Mouse (Mus musculus) bone marrow, adult 2 months (tissue): ENCODE results near the gene Sdsl.

Source experiments
- CTCF ChIP-seq: fragments of 200-500 bp; IDR thresholded peaks from 2 replicates; pipeline ENCODE4 v1.5.1; 2011; ENCODE audit warnings: low read length, control low read depth; ENCODE audit not compliant: control insufficient read depth, insufficient read depth
- POLR2A ChIP-seq: fragments of 200-500 bp; IDR thresholded peaks from 2 replicates; pipeline ENCODE4 v1.6.1; 2011; ENCODE audit warnings: low read depth, mild to moderate bottlenecking, control low read depth, low read length, borderline replicate concordance; ENCODE audit not compliant: control insufficient read depth

GRCm38 (mm10) chr5:120473361-120473760, 751 bp upstream of the Sdsl start:
- TF ChIP-seq CTCF: no peak
- TF ChIP-seq POLR2A: no peak
